Mouse (Mus musculus): ENCODE results near the gene Tenm2.
A peak's percentile ranks its signal among the peaks of the same experiment; 100 is the strongest.

The Tenm2 gene

GRCm38 (mm10) chr11:36334100-36334735 is 901.5 kb downstream of the Tenm2 start:
- no peak for DNase-seq

GRCm38 (mm10) chr11:36332222-36332621 is 903.5 kb downstream of the Tenm2 start:
- DNase-seq: no peak

GRCm38 (mm10) chr11:36331408-36332178 is 904.2 kb downstream of the Tenm2 start:
- no peak for DNase-seq

- DNase-seq: no peak
Measured at GRCm38 (mm10) chr11:36327243-36327642, 908.5 kb downstream of the Tenm2 start.

GRCm38 (mm10) chr11:36309317-36309716 is 926.4 kb downstream of the Tenm2 start:
- no peak for DNase-seq

- DNase-seq: no peak
Measured at GRCm38 (mm10) chr11:36307276-36307675, 928.5 kb downstream of the Tenm2 start.

GRCm38 (mm10) chr11:36305348-36305950 is 930.3 kb downstream of the Tenm2 start:
- DNase-seq: no peak

GRCm38 (mm10) chr11:36302913-36303371 is 932.8 kb downstream of the Tenm2 start:
- no peak for DNase-seq

GRCm38 (mm10) chr11:36302096-36302495 is 933.7 kb downstream of the Tenm2 start:
- DNase-seq: peak; percentile 2

GRCm38 (mm10) chr11:36296568-36296967 is 939.2 kb downstream of the Tenm2 start:
- DNase-seq: no peak

- DNase-seq: no peak
Measured at GRCm38 (mm10) chr11:36292206-36292605, 943.6 kb downstream of the Tenm2 start.

- no peak for DNase-seq
Measured at GRCm38 (mm10) chr11:36286246-36286645, 949.5 kb downstream of the Tenm2 start.

GRCm38 (mm10) chr11:36280533-36280932 is 955.2 kb downstream of the Tenm2 start:
- no peak for DNase-seq

- DNase-seq: no peak
Measured at GRCm38 (mm10) chr11:36277903-36278215, 957.9 kb downstream of the Tenm2 start.

- DNase-seq: no peak
Measured at GRCm38 (mm10) chr11:36277192-36277902, 958.4 kb downstream of the Tenm2 start.

- peak; percentile 58 for DNase-seq
Measured at GRCm38 (mm10) chr11:36276015-36276414, 959.7 kb downstream of the Tenm2 start.

- DNase-seq: no peak
Measured at GRCm38 (mm10) chr11:36272149-36272548, 963.6 kb downstream of the Tenm2 start.

GRCm38 (mm10) chr11:36269945-36270344 is 965.8 kb downstream of the Tenm2 start:
- DNase-seq: no peak

- peak; percentile 8 for DNase-seq
Measured at GRCm38 (mm10) chr11:36264776-36265466, 970.8 kb downstream of the Tenm2 start.

- no peak for DNase-seq
Measured at GRCm38 (mm10) chr11:36263840-36264239, 971.9 kb downstream of the Tenm2 start.

- DNase-seq: no peak
Measured at GRCm38 (mm10) chr11:36257187-36257586, 978.6 kb downstream of the Tenm2 start.

- DNase-seq: no peak
Measured at GRCm38 (mm10) chr11:36256747-36257146, 979.0 kb downstream of the Tenm2 start.

- DNase-seq: no peak
Measured at GRCm38 (mm10) chr11:36254019-36254418, 981.7 kb downstream of the Tenm2 start.

Measured in lung, postnatal 36 days (tissue).